Mouse (Mus musculus) kidney, postnatal 10 days (tissue): ENCODE results near the gene Wwp2.

Experiments used
- DNase-seq: peaks from one replicate; pipeline ENCODE4 v3.0.0; 2021; ENCODE audit warnings: mixed read lengths

The Wwp2 gene

GRCm38 (mm10) chr8:107571486-107572135, 135.4 kb downstream of the Wwp2 start:
- no peak for DNase-seq

DNA sequence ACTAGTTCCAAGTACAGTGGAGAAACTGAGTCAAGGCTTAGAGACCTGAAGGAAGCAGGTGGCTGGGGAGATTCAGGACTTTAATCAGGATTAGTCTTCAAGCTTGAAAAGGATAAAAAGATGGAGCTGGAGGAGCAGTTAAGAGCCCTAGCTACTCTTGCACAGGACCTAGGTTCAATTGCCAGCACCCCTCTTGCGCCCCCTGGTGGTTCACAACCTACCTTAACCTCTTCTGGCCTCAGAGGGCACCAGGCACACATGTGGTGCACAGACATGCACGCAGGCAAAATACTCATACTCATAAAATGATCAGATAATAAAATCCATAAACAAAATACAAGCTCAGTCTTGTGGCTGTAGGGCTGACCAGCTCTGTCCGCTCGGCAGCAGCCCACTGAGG, 136.3 kb downstream of the Wwp2 start:
- DNase-seq = peak; percentile 82

- DNase-seq = no peak
These were observed 138.6 kb downstream of the Wwp2 start for GRCm38 (mm10) chr8:107574771-107575170.

DNA sequence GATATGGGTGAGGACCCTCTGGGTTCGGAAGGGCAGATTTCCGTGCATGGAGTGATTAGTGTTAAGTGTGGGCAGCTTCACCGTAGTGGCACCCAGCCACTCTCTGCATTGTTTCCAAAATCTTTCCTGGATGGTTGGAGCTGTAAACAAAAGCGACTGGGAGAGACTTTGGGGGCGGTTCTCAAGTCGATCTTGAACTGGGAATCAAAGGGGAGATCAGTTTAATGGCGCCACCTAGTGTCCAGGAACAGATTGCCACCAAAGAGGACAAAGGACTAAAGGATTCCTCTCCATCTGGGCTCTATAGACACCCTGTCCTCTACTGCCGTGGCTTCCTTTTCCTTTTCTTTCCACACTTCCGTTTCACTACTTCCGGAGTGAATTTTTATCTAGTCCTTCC, 140.5 kb downstream of the Wwp2 start:
- peak; percentile 93 for DNase-seq

- DNase-seq = no peak
These were observed 141.5 kb downstream of the Wwp2 start for GRCm38 (mm10) chr8:107577640-107578039.

DNA sequence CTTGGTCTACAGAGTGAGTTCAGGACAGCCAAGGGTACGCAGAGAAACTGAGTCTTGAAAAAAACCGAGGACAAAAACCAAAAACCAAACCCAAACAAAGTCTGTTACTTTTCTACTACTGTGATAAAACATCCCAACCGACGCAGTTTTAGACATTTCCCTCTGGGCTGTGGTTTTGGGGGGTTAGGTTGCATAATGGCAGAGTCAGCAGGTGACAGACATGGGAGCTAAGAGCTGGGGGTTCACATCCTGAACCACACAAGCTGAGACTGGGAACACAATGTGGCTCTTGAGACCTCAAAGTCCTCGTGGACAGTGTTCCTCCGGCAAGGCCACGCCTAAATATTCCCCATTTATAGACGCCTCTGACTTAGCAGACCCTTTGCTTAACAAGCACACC, 142.0 kb downstream of the Wwp2 start:
- no peak for DNase-seq

GRCm38 (mm10) chr8:107578541-107578940, 142.4 kb downstream of the Wwp2 start:
- no peak for DNase-seq

- no peak for DNase-seq
These were observed 144.7 kb downstream of the Wwp2 start for GRCm38 (mm10) chr8:107580879-107581278.

- no peak for DNase-seq
These were observed 145.4 kb downstream of the Wwp2 start for GRCm38 (mm10) chr8:107581536-107581935.

- no peak for DNase-seq
These were observed 146.0 kb downstream of the Wwp2 start for GRCm38 (mm10) chr8:107582136-107582535.

DNA sequence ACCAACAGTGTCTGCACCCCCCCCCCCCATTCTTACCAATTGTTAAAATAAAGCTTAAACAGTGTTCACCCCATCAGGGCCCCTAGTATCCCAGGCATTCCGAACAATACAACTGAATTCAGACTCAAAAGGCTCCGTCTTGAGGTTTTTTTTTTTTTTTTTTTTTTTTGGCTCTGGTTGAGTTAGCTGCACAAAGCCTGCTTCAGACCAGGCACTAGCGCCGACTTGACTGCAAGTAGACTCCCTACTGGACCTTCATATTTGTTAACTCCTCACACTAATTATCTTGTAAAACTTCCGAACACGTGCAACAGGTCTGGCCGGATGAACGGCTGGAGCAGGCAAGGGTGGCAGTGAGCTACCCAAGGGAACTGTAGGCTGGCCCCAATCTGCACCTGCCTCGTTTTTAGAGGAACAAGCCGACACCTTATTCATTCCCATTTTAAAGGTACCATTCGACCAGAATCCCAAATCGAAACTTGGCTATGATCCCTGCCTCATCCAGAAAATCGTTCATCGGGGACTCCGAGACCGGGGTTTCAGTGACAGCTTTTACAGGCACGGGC, 151.3 kb downstream of the Wwp2 start:
- DNase-seq = peak; percentile 37

DNA sequence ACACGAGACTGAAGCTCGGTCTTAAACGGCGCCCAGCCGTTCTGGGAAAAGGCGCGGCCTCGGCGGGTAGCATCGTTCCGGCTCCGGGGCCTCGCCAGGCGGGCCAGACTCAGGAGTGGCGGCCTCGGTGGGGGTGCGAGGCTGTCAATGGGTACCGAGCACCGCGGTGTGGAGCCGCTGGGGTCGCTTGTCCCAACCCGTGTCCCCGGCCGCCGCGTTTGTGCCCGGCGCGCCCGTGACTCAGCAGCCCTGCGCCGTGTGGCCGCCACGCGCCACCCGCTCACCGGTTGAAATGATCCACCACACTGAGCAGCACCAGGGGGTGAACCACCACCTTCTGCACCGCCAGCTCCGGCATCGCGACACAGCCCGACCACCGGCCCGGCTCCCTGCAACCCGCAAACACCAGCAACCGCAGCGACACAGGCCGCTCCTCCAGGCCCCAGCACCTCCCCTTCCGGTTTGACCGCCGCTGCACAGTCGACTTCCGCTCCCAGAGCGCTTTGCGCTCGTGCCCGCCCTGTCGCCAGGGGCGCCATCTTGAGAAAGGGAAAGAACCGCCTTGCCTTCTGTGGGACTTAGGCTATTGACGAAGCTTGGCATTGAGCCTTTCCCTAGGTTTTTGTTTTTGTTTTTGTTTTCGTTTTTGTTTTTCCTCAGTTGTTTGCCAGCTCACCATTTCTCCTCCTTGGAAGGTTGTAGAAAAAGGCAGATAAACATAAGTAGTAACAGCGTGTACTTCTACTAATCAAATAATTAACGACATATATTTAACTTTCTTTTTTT, 152.0 kb downstream of the Wwp2 start, which contains the start of gene Psmd7:
Psmd7 (minus strand) TSS at position 470 of the 786 bp plus-strand sequence.
- peak; percentile 96 for DNase-seq

DNA sequence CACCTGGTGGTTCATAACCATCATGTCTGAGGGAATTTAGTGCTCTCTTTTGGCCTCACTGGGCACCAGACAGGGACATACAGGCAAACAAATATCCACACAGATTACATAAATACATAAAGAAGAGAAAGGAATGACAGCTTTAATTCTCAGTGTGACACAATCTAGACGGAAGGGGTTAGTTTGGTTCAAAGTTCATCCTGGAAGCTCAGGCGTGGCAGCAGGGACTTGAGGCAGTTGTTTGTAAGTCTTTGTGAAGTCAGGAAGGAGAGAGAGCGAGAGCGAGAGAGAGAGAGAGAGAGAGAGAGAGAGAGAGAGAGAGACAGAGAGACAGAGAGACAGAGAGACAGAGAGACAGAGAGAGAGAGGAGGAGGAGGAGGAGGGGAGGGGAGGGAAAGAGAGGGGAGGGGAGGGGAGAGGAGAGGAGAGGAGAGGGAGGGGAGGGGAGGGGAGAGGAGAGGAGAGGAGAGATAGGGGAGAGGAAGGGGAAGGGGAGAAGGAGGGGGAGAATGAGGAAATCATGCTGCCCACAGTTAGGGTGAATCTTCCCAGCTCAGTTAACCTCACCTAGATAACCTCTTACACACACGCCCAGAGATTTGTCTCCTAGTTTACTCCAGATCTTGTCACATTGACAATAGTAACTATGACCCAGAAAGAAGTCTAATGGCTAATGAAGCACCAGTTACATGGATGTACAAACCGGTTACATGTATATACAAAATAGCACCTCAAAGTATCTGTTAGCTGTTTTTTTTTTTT, 158.0 kb downstream of the Wwp2 start:
- DNase-seq = no peak

DNA sequence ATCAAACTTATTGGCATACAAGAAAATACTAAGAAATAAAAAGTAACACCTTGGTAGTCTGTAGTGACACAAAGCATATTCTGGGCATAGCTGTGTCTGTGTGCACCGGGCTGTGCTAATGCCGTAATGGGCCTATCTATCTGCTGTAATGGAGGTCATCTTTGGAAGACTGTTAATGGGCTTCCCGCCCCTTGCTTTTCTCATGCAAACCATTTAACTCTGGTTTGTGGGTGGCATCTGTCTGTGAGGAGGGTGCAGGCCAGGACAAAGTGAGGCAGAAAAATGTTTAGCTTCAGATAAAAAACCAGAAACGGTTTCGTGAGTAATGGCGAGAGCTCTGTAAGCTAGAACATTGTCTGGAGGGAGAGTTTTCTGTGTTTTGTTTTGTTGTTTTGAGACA, 158.7 kb downstream of the Wwp2 start:
- no peak for DNase-seq

DNA sequence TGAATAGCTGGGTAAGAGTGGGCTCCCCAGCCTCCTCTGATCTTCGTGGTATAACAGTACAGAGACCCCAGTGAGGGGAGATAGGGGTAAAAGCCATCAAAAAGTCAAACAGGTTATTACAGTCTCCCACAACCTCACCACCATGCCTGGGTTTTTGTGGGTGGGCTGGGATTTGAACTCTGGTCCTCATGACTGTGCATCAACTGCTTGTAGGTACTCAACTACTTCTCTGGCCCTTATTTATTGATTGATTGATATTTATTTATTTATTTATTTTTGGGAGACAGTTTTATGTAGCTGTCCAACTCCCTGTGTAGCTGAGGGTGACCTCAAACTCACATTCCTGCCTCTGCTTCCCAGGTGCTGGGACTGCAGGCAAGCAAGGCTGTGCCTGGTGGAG, 161.6 kb downstream of the Wwp2 start:
- no peak for DNase-seq

- no peak for DNase-seq
These were observed 163.5 kb downstream of the Wwp2 start for GRCm38 (mm10) chr8:107599691-107600090.

DNA sequence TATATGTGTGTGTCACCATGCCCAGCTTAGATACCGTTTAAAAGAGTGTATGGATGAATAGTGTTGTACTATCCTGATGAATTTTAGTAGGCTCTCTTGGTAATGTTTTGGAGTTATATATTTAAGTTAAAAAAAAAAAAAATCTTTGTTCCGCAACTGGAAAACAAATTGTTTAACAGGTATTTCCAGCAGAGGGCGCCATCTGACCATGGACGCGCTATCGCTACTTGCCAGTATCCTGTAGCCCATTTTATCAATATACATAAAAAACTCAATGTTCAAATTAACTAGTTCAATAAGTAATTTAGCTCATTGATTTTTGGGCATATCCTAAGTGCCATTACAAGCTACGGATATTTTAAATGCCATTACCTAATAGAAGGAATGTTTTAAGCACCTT, 166.9 kb downstream of the Wwp2 start:
- peak; percentile 86 for DNase-seq
